Mouse (Mus musculus): ENCODE measurements at regions not wholly inside any gene's neighbourhood (a gene's known extent, or its start where the extent isn't known, plus 50 kb on each side); places are given as distances from the start of the nearest gene placed in this dataset.
A peak's percentile ranks its signal among the peaks of the same experiment; 100 is the strongest.

DNA sequence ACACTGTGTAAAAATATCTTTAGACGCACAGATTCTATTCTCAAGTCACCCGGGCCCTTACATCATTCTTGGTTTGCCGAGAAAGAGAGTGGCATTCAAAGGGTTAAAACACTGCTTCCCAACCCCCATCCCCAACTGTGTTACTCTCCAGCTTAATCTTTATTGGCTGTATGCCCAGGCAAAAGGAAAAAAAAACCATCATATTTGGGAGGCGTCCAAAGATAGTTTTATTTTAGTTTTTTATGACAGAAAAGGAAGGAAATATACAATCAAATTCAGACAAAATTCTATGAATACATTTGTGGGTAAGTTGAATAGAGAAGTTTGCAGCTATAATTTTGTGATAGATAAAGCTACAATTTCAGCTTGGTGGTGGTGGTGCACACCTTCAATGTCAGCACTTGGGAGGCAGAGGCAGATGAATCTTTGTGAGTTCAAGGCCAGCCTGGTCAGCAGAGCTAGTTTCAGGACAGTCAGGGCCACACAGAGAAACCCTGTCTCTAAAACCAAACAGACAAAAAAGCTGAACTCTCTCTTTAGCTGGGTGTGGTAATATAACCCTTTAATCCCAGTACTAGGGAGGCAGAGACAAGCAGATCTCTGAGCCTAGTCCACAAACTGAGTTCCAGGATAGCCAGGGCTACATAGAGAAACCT is 98.2 kb upstream of the Slc38a2 start (continued):
- no peak for TF ChIP-seq TAL1 (IDR thresholded peaks at IDR 0.05; ENCODE audit: low read length)
- no peak; the same call in 1 of the 2 replicates for TF ChIP-seq KAT2A (conservative IDR thresholded peaks at IDR 0.05; ENCODE audit: low read depth, low read length)
- peak; percentile 72; the same call in 1 of the 2 replicates for TF ChIP-seq BHLHE40 (IDR thresholded peaks at IDR 0.05; ENCODE audit: borderline replicate concordance, low read depth, low read length)

DNA sequence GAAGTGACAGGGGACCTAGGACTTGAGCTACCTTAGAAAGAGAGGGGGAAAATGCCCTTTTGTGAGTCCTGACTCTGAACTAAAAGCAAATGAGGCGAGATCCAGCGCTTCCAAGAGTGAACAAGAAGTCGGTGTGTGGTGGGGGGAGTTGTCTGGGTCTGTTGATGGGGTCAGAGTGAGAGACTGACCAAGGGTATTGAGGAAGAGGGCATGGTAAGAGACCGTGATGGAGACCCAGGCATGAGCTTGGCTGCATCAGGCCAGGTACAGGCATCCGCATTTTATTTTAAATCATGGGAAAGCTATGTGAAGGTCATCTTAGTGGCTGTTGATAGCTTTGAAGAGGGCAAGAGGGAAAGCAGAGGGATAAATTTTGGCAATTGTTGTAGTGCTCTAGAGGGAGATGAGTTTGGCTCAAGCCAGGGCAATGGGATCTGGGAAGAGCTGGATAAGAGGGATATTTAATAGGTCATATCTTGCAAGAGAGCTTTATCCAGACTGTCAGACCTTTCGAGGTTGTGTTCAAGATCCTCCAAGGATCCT is 94.7 kb upstream of the Slc38a2 start:
- H3K9me3 ChIP-seq (replicated peaks; ENCODE audit: insufficient read depth, low read length) = no peaks in the 10 kb centered on the region
- H3K4me1 ChIP-seq (ENCODE audit: control insufficient read depth in 1 of 2, insufficient read depth in 2 of 2, low read length in 2 of 2) = peaks cover 9 to 30% of the 10 kb centered on the region in 2 experiments
- no peak overlapping the region for H3K4me3 ChIP-seq (ENCODE audit: control insufficient read depth in 1 of 2, insufficient read depth in 1 of 2, low read depth in 2 of 2, low read length in 2 of 2)
- TF ChIP-seq TBP (IDR thresholded peaks at IDR 0.05; ENCODE audit: low read depth, low read length) (no peak), TAL1 (IDR thresholded peaks at IDR 0.05; ENCODE audit: low read length) (no peak), ZNF384 (IDR thresholded peaks at IDR 0.05; ENCODE audit: low read depth, low read length) (no peak), GATA1 (IDR thresholded peaks at IDR 0.05; ENCODE audit: low read depth, low read length) (no peak), ETS1 (IDR thresholded peaks at IDR 0.05; ENCODE audit: low read depth, low read length) (no peak), ZMIZ1 (IDR thresholded peaks at IDR 0.05; ENCODE audit: low read depth, low read length) (no peak), SMC3 (IDR thresholded peaks at IDR 0.05; ENCODE audit: low read depth, low read length) (no peak), GABPA (IDR thresholded peaks at IDR 0.05; ENCODE audit: low read depth, low read length) (no peak), NELFE (IDR thresholded peaks at IDR 0.05; ENCODE audit: low read depth, low read length) (no peak), BHLHE40 (IDR thresholded peaks at IDR 0.05; ENCODE audit: borderline replicate concordance, low read depth, low read length) (no peak), MXI1 (IDR thresholded peaks at IDR 0.05; ENCODE audit: low read depth, low read length) (no peak)
- H3K9ac ChIP-seq (ENCODE audit: control insufficient read depth, low read depth, low read length, poor library complexity, severe bottlenecking) = no peak overlapping the region
- H3K27ac ChIP-seq (ENCODE audit: control insufficient read depth, low read depth, low read length) = no peak overlapping the region
- DNase-seq (ENCODE audit: low read depth, low spot score) = no peak
- no peaks in the 10 kb centered on the region for H3K27me3 ChIP-seq (ENCODE audit: control insufficient read depth in 1 of 2, insufficient read depth in 2 of 2, low read length in 2 of 2)
- peaks cover 0 to 26% of the 10 kb centered on the region in 2 experiments; a peak in 2 of 4 replicates for H3K36me3 ChIP-seq (ENCODE audit: control insufficient read depth in 1 of 2, insufficient read depth in 2 of 2, low read length in 2 of 2)
- no peaks in the 10 kb centered on the region for H3K79me2 ChIP-seq (ENCODE audit: control insufficient read depth, insufficient read depth, low read length, poor library complexity)

DNA sequence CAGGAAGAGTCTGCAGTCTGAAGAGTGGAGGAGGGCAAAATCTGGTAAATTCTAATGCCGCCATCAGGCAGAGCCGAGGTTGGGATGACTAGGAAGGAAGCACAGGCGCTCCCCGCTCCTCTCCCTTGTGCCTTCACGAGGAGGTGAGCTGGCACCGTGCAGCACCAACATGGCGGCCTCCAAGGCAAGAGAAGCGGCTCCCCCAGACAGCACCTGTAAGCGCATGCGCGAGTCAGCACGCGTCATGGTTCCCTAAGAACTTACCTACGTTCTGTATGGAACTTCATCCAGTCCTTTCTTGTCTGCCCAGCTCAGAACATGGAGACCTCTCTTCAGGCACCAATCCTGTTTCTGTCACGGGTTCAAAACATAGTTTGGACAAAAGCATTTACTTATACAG is 93.7 kb upstream of the Slc38a2 start:
- H3K4me3 ChIP-seq (ENCODE audit: control insufficient read depth in 1 of 2, insufficient read depth in 1 of 2, low read depth in 2 of 2, low read length in 2 of 2) = no peak overlapping the region
- H3K27me3 ChIP-seq (ENCODE audit: control insufficient read depth in 1 of 2, insufficient read depth in 2 of 2, low read length in 2 of 2) = no peaks in the 10 kb centered on the region
- no peaks in the 10 kb centered on the region for H3K9me3 ChIP-seq (replicated peaks; ENCODE audit: insufficient read depth, low read length)
- H3K27ac ChIP-seq (ENCODE audit: control insufficient read depth, low read depth, low read length) = no peak overlapping the region
- TF ChIP-seq ZC3H11A (IDR thresholded peaks at IDR 0.05; ENCODE audit: low read depth, low read length) (no peak), POLR2AphosphoS2 (IDR thresholded peaks at IDR 0.05; ENCODE audit: low read length) (no peak), HCFC1 (IDR thresholded peaks at IDR 0.05; ENCODE audit: low read depth, low read length) (no peak), POLR2A (IDR thresholded peaks at IDR 0.05; ENCODE audit: control insufficient read depth in 1 of 2, insufficient read depth in 1 of 2, low read depth in 1 of 2, low read length in 2 of 2, poor library complexity in 1 of 2) (no peak), MAFK (IDR thresholded peaks at IDR 0.05; ENCODE audit: borderline replicate concordance, low read depth, low read length) (no peak), ELF1 (IDR thresholded peaks at IDR 0.05; ENCODE audit: low read depth, low read length) (no peak), CTCF (IDR thresholded peaks at IDR 0.05 in 2 of 3, conservative IDR thresholded peaks at IDR 0.05 in 1 of 3; ENCODE audit: control insufficient read depth in 1 of 3, insufficient read depth in 1 of 3, low read depth in 2 of 3, low read length in 3 of 3, poor library complexity in 1 of 3, severe bottlenecking in 1 of 3) (no peak), CHD2 (IDR thresholded peaks at IDR 0.05; ENCODE audit: low read length) (no peak), USF1 (IDR thresholded peaks at IDR 0.05; ENCODE audit: low read depth, low read length) (no peak), MEF2A (IDR thresholded peaks at IDR 0.05; ENCODE audit: extremely low read depth, insufficient replicate concordance, low read depth, low read length, poor library complexity, severe bottlenecking) (no peak), EP300 (IDR thresholded peaks at IDR 0.05; ENCODE audit: low read depth in 1 of 2, low read length in 2 of 2) (no peak), GATA1 (IDR thresholded peaks at IDR 0.05; ENCODE audit: low read depth, low read length) (no peak), SMC3 (IDR thresholded peaks at IDR 0.05; ENCODE audit: low read depth, low read length) (no peak), CHD1 (IDR thresholded peaks at IDR 0.05; ENCODE audit: low read depth, low read length) (no peak), ZMIZ1 (IDR thresholded peaks at IDR 0.05; ENCODE audit: low read depth, low read length) (no peak), TCF12 (IDR thresholded peaks at IDR 0.05; ENCODE audit: low read depth, low read length) (no peak), UBTF (IDR thresholded peaks at IDR 0.05; ENCODE audit: borderline replicate concordance, insufficient read depth, low read depth, low read length) (no peak), MYC (IDR thresholded peaks at IDR 0.05; ENCODE audit: low read depth, low read length) (no peak), TBP (IDR thresholded peaks at IDR 0.05; ENCODE audit: low read depth, low read length) (no peak), RAD21 (IDR thresholded peaks at IDR 0.05; ENCODE audit: low read depth, low read length) (no peak)
- H3K79me2 ChIP-seq (ENCODE audit: control insufficient read depth, insufficient read depth, low read length, poor library complexity) = no peaks in the 10 kb centered on the region
- H3K9ac ChIP-seq (ENCODE audit: control insufficient read depth, low read depth, low read length, poor library complexity, severe bottlenecking) = no peak overlapping the region
- peaks cover 9 to 26% of the 10 kb centered on the region in 2 experiments for H3K4me1 ChIP-seq (ENCODE audit: control insufficient read depth in 1 of 2, insufficient read depth in 2 of 2, low read length in 2 of 2)
- no peak for DNase-seq (ENCODE audit: low read depth, low spot score)
- H3K36me3 ChIP-seq (ENCODE audit: control insufficient read depth in 1 of 2, insufficient read depth in 2 of 2, low read length in 2 of 2) = peaks cover 0 to 23% of the 10 kb centered on the region in 2 experiments; a peak in 2 of 4 replicates

Measured in MEL (cell line).